Mouse (Mus musculus): ENCODE measurements at regions not wholly inside any gene's neighbourhood (a gene's known extent, or its start where the extent isn't known, plus 50 kb on each side); places are given as distances from the start of the nearest gene placed in this dataset.

- 68% methylated on average over 8 of the region's 8 CpGs for WGBS
- no peaks in the 10 kb centered on the region for H3K4me1 ChIP-seq (ENCODE audit: control insufficient read depth, insufficient read depth, low read length)
- H3K27me3 ChIP-seq (ENCODE audit: control insufficient read depth, insufficient read depth, low read length): no peaks in the 10 kb centered on the region
- no peak for DNase-seq (ENCODE audit: low spot score)
- no peak for TF ChIP-seq POLR2A (IDR thresholded peaks at IDR 0.05; ENCODE audit: borderline replicate concordance, extremely low read depth, insufficient read depth, insufficient read length)
- no peaks in the 10 kb centered on the region for H3K9me3 ChIP-seq (ENCODE audit: control insufficient read depth, low read length)
- no peak overlapping the region for H3K27ac ChIP-seq (replicated peaks; ENCODE audit: low read depth, low read length)
- H3K36me3 ChIP-seq (ENCODE audit: control insufficient read depth, insufficient read depth, low read length): no peaks in the 10 kb centered on the region
- no peak overlapping the region for H3K4me2 ChIP-seq (replicated peaks; ENCODE audit: low read depth, low read length, severe bottlenecking)
- no peak overlapping the region for H3K9ac ChIP-seq (ENCODE audit: low read depth, low read length, severe bottlenecking)
- ATAC-seq (ENCODE audit: low FRiP score, low read depth): no peak
- no peak overlapping the region for H3K4me3 ChIP-seq (replicated peaks; ENCODE audit: low read length)
Observed at GRCm38 (mm10) chr15:97152354-97152753, 94.6 kb upstream of the Pced1b start.

GRCm38 (mm10) chr15:97151793-97152192 lies 95.1 kb upstream of the Pced1b start:
- 81% methylated on average over 12 of the region's 12 CpGs for WGBS

GRCm38 (mm10) chr15:97150983-97151735 lies 95.4 kb upstream of the Slc38a4 start:
- H3K27ac ChIP-seq (replicated peaks; ENCODE audit: low read depth, low read length): no peak overlapping the region
- ATAC-seq (ENCODE audit: low FRiP score, low read depth) (no peak), DNase-seq (ENCODE audit: low spot score) (no peak)
- no peaks in the 10 kb centered on the region for H3K4me1 ChIP-seq (ENCODE audit: control insufficient read depth, insufficient read depth, low read length)
- no peak for TF ChIP-seq POLR2A (IDR thresholded peaks at IDR 0.05; ENCODE audit: borderline replicate concordance, extremely low read depth, insufficient read depth, insufficient read length)
- no peaks in the 10 kb centered on the region for H3K9me3 ChIP-seq (ENCODE audit: control insufficient read depth, low read length)
- H3K4me2 ChIP-seq (replicated peaks; ENCODE audit: low read depth, low read length, severe bottlenecking): no peak overlapping the region
- H3K9ac ChIP-seq (ENCODE audit: low read depth, low read length, severe bottlenecking): no peak overlapping the region
- 93% methylated on average over 10 of the region's 10 CpGs for WGBS
- H3K36me3 ChIP-seq (ENCODE audit: control insufficient read depth, insufficient read depth, low read length): no peaks in the 10 kb centered on the region
- no peak overlapping the region for H3K4me3 ChIP-seq (replicated peaks; ENCODE audit: low read length)
- no peaks in the 10 kb centered on the region for H3K27me3 ChIP-seq (ENCODE audit: control insufficient read depth, insufficient read depth, low read length)

More at GRCm38 (mm10) chr15:97151793-97152192, 95.1 kb upstream of the Pced1b start:
- Histone ChIP-seq H3K9ac (ENCODE audit: low read depth, low read length, severe bottlenecking) (no peak overlapping the region), H3K4me3 (replicated peaks; ENCODE audit: low read length) (no peak overlapping the region), H3K27me3 (ENCODE audit: control insufficient read depth, insufficient read depth, low read length) (no peaks in the 10 kb centered on the region), H3K36me3 (ENCODE audit: control insufficient read depth, insufficient read depth, low read length) (no peaks in the 10 kb centered on the region), H3K4me2 (replicated peaks; ENCODE audit: low read depth, low read length, severe bottlenecking) (no peak overlapping the region), H3K27ac (replicated peaks; ENCODE audit: low read depth, low read length) (no peak overlapping the region), H3K9me3 (ENCODE audit: control insufficient read depth, low read length) (no peaks in the 10 kb centered on the region), H3K4me1 (ENCODE audit: control insufficient read depth, insufficient read depth, low read length) (no peaks in the 10 kb centered on the region)
- DNase-seq (ENCODE audit: low spot score): no peak
- TF ChIP-seq POLR2A (IDR thresholded peaks at IDR 0.05; ENCODE audit: borderline replicate concordance, extremely low read depth, insufficient read depth, insufficient read length): no peak
- ATAC-seq (ENCODE audit: low FRiP score, low read depth): no peak

- ATAC-seq (ENCODE audit: low FRiP score, low read depth) (no peak), DNase-seq (ENCODE audit: low spot score) (no peak)
- Histone ChIP-seq H3K4me2 (replicated peaks; ENCODE audit: low read depth, low read length, severe bottlenecking) (no peak overlapping the region), H3K27me3 (ENCODE audit: control insufficient read depth, insufficient read depth, low read length) (no peaks in the 10 kb centered on the region), H3K9me3 (ENCODE audit: control insufficient read depth, low read length) (0 out of 2 replicates have a peak, but pooled peaks cover 6% of the 10 kb centered on the region), H3K4me3 (replicated peaks; ENCODE audit: low read length) (no peak overlapping the region), H3K36me3 (ENCODE audit: control insufficient read depth, insufficient read depth, low read length) (no peaks in the 10 kb centered on the region), H3K9ac (ENCODE audit: low read depth, low read length, severe bottlenecking) (no peak overlapping the region), H3K4me1 (ENCODE audit: control insufficient read depth, insufficient read depth, low read length) (peaks cover 5% of the 10 kb centered on the region; the same call in 1 of the 2 replicates), H3K27ac (replicated peaks; ENCODE audit: low read depth, low read length) (no peak overlapping the region)
- 64% methylated on average over 2 of the region's 2 CpGs for whole genome bisulfite sequencing
- no peak for TF ChIP-seq POLR2A (IDR thresholded peaks at IDR 0.05; ENCODE audit: borderline replicate concordance, extremely low read depth, insufficient read depth, insufficient read length)
Observed at GRCm38 (mm10) chr15:97141958-97142357, 86.2 kb upstream of the Slc38a4 start.

- no peaks in the 10 kb centered on the region for H3K27me3 ChIP-seq (ENCODE audit: control insufficient read depth, insufficient read depth, low read length)
- no peak for ATAC-seq (ENCODE audit: low FRiP score, low read depth)
- H3K27ac ChIP-seq (replicated peaks; ENCODE audit: low read depth, low read length): no peak overlapping the region
- H3K9ac ChIP-seq (ENCODE audit: low read depth, low read length, severe bottlenecking): no peak overlapping the region
- no peak for DNase-seq (ENCODE audit: low spot score)
- no peak for TF ChIP-seq POLR2A (IDR thresholded peaks at IDR 0.05; ENCODE audit: borderline replicate concordance, extremely low read depth, insufficient read depth, insufficient read length)
- H3K36me3 ChIP-seq (ENCODE audit: control insufficient read depth, insufficient read depth, low read length): no peaks in the 10 kb centered on the region
- 73% methylated on average over 3 of the region's 3 CpGs for WGBS
- no peak overlapping the region for H3K4me2 ChIP-seq (replicated peaks; ENCODE audit: low read depth, low read length, severe bottlenecking)
- no peaks in the 10 kb centered on the region for H3K4me1 ChIP-seq (ENCODE audit: control insufficient read depth, insufficient read depth, low read length)
- 0 out of 2 replicates have a peak, but pooled peaks cover 6% of the 10 kb centered on the region for H3K9me3 ChIP-seq (ENCODE audit: control insufficient read depth, low read length)
- H3K4me3 ChIP-seq (replicated peaks; ENCODE audit: low read length): no peak overlapping the region
Observed at GRCm38 (mm10) chr15:97138265-97138664, 82.5 kb upstream of the Slc38a4 start.

Data from limb, embryonic 14.5 days (tissue).